Mouse (Mus musculus) CH12F3 (cell line): Measurements from ENCODE around the gene Kif6.

Experiments used
- in situ Hi-C: fragments of 300-500 bp; cut with MboI; formaldehyde crosslinking; loops from 2 replicates; pipeline ENCODE4 v1.14.3; 2020; ENCODE audit warnings: low sequenced_read_pairs

Gene Kif6

GRCm38 (mm10) chr17:49614577-49615235 is at the start of gene Kif6:
Gene Kif6 (plus strand): TSS chr17:49615136.
- in situ Hi-C loops, result no loop called here

DNA sequence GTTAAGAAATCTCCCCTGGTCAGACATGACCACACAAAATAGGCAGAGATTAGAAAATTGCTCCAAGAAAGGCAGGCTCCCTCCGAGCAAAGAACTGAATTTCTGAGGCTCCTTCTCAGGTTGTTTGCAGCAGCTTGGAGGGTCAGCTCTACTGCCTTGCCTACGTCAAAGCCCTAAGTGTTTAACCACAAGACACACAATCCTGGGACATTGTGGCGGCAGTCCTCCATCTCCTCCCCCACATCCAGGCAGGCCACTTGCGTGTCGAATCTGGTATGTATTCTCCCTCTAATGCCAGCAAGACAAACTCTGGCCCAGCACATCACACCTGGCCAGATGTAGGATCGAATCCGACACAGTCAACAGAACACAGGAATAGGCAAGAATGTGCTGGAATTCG is 46.2 kb upstream of the Kif6 start:
- in situ Hi-C loops, result no loop called here

DNA sequence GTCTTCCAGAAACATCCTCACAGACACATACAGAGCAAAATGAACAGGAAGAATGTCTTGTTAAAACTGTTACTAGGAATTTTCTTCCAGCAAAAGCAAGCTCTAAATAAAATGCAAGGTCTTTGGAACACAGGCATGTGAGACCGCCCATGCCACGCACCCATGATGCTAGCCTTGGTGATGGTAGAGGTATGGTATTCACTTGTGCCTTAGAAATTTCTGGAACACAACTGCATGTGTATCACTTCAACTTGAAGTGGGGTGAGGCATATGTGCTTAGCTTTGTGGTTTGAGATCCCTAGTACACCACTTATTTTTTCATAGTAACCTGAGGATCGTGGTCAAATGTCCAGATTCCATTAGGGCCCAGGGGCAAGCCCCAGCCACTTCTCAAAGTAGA is 37.6 kb upstream of the Kif6 start:
- in situ Hi-C loops, result no loop called here

- in situ Hi-C loops, result no loop called here
Observed at GRCm38 (mm10) chr17:49582471-49582870, 32.5 kb upstream of the Kif6 start.

DNA sequence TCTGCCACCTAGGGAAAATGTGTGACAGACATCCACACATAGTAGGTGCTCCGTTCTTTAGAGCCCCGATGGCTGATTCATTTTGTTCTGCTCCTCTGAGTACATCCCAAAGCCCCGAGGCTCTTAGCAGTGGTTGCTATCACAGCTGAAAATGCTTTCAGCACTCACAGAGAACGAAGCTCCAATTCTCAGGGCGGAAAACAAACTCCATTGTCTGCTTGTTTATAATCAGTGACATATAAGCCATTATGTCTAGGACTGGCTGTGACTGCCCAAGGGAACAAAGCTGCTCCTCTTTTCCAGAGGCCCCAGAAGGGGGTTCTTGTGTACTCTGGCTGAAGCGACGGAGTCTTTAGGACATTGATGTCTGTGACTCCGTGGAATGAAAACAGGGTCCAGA is 24.9 kb upstream of the Kif6 start:
- in situ Hi-C loops, result no loop called here

DNA sequence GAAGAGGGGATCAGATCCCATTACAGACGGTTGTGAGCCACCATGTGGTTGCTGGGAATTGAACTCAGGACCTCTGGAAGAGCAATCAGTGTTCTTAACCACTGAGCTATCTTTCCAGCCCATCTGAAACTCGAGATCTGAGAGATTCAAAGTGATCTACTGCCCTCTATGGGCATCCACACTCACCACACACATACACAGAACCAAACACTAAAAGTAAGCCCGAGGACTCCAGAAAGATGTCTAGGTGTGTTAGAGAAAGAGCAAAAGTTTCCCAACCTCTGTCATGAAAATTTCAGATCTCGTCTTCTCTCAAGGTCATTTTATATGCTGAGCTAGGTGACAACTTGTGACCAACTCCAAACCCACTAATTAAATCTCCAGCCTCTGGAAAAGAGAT is 9.5 kb upstream of the Kif6 start:
- in situ Hi-C loops, result no loop called here

GRCm38 (mm10) chr17:49607351-49608027 is 7.4 kb upstream of the Kif6 start:
- in situ Hi-C loops, result no loop called here

GRCm38 (mm10) chr17:49610296-49610695 is 4.6 kb upstream of the Kif6 start:
- in situ Hi-C loops, result no loop called here

- in situ Hi-C loops, result no loop called here
Observed at GRCm38 (mm10) chr17:49615241-49615651, 310 bp downstream of the Kif6 start.

- in situ Hi-C loops, result no loop called here
Observed at GRCm38 (mm10) chr17:49624572-49624971, 9.6 kb downstream of the Kif6 start.

- in situ Hi-C loops, result no loop called here
Observed at GRCm38 (mm10) chr17:49627011-49627794, 12.3 kb downstream of the Kif6 start.

GRCm38 (mm10) chr17:49628875-49629274 is 13.9 kb downstream of the Kif6 start:
- in situ Hi-C loops, result no loop called here

DNA sequence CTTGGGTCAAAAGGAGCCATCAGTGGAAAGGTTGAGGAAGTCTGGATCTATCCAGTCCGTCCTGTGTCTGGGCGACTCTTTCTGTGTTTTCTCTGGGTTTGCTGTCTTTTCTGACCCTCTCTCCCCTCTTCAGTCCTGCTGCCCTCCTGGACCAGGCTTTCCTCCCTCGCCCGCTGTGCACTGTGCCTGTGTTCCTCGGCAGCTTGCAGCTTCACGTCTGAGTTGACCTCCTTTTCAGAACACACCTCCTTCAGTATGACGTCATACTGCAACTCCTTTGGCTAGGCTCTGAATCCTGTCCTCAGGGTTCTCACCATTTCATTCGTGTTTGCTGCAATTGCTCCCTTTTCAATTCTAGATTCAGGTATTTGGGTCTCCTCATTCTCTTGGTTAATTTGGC is 18.1 kb downstream of the Kif6 start:
- in situ Hi-C loops, result no loop called here

DNA sequence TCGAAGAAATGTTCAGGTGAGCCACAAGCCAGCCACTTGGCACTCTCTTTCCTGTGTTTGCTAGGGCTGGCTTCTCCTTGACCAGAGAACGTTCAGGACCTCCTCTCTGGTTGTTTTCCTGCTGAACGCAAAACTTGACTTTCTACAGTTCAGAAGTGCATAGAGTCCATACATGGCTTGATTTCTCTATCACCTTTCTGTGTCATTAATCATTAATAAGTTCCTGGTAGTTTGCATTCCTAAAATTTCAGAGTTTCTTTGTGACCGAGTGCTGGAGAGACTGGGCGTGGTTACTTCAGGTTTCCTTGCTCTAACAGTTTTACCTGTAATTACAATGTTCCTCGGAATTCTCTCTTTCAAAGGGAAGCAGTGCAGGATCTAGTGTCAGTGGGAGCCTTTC is 27.0 kb downstream of the Kif6 start:
- in situ Hi-C loops, result no loop called here

DNA sequence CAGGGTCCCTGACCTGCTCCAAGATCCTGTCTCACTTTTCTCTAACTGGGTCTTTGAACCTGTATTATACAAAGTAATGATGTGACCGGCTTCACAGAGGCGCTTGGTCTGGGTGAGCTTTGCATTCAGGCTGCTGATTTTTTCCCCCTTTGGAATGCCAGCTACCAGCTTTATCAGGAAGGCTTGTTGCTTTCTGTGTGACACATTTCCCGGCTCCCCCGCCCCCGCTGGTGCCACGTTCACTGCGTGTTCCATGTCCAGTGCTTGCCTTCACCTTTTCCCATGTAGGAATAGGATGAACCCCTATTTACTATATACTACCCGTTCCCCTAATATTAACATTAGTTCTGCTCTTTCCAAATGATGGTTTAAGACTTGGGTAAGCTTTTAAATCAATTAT is 27.4 kb downstream of the Kif6 start:
- in situ Hi-C loops, result no loop called here

GRCm38 (mm10) chr17:49642889-49643490 is 28.1 kb downstream of the Kif6 start:
- in situ Hi-C loops, result no loop called here

GRCm38 (mm10) chr17:49646267-49646666 is 31.3 kb downstream of the Kif6 start:
- in situ Hi-C loops, result no loop called here

DNA sequence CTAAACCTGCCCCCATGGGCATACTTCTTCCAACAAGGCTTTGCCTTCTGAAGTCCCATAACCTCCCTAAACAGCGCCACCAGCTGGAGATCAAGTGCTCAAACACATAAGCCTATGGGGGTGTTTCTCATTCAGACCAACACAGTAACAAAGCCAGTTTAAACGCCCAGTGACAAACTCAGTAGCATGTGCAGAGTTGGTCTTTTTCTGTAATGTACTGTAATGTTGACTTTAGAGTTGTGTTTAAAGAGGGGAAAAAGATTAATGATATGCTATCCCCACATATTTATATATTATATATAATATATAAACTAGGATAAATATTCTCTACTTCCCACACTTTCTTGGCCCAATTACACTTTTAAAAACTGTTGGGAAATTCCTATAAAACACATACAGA is 34.0 kb downstream of the Kif6 start:
- in situ Hi-C loops, result no loop called here

DNA sequence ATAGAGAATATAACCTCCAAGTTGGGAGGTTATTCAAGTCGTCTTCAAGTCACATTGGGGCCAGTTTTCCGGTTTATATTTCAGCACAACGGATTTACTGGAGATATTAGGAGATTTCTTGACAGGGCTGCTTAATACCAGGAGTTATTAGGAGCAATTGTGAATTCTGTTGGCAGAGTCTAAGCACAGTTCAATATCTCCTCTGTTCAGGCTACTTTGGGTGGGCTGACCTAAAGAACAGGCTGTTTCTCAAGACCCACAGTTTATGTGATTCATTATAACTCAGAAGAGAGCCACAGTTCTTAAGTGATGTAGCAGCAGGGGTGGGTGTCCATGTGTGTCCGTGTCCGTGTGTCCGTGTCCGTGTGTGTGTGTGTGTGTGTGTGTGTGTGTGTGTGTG is 34.5 kb downstream of the Kif6 start:
- in situ Hi-C loops, result no loop called here

- in situ Hi-C loops, result no loop called here
Observed at GRCm38 (mm10) chr17:49650366-49650765, 35.4 kb downstream of the Kif6 start.

DNA sequence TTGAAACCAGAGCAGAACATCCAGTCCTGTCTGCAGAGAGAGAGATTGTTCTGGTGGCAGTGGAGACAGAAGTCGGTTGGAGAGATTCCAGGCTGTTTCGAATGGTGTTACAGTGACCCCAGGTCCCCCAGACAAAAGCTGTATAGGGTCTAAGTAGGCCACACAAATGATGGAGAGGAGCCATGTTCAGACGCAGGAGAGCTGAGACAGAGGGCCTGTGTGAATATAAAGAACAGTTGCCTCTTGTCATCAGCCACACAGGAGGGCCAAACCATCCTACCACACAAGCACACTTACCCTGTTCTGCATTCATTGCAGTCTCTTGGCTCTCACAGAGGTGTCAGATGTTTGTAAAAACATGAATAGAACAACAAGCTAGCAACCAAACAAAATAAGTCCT is 37.4 kb downstream of the Kif6 start:
- in situ Hi-C loops, result no loop called here

DNA sequence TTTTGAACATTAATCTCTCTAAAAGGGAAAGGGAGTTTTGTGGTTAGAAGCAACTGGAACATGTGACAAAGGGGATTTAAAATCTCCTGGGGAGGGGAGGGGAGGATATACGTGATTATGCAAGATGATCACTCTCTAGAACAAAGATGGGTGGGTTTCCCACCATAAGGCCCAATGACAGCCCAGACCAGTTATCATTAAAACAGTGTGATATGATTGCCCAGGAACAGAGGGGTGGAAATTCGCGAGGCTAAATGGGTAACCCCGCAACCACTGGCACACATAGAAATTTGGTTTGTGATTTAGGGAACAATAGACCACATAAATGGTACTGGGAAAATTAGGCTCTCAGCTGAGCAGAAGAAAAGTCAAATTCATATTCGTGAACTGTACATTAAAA is 37.9 kb downstream of the Kif6 start:
- in situ Hi-C loops, result no loop called here
